Mouse (Mus musculus) embryonic facial prominence, embryonic 15.5 days (tissue): ENCODE measurements around the gene Trmt112. TPM values are rescaled to one million over a fixed set of nuclear protein-coding genes. Genes with fewer than 3 reads are reported as not detected.

Source experiments
- ATAC-seq: fragments of 200-750 bp; cut with Nextera tagmentation; 2 replicates; pipeline ENCODE4 v1.8.0; 2017; ENCODE audit warnings: low read depth, moderate TSS enrichment; ENCODE audit not compliant: insufficient number of reproducible peaks, low FRiP score, low TSS enrichment
- H3K27ac ChIP-seq: fragments of 300-500 bp; sonication (generic); replicated peaks from 2 replicates; pipeline ENCODE4 v1.5.1; 2015; ENCODE audit warnings: mild to moderate bottlenecking, inconsistent platforms
- H3K27me3 ChIP-seq: fragments of 300-500 bp; sonication (generic); 2 replicates; pipeline ENCODE4 v1.6.1; 2015; ENCODE audit warnings: inconsistent platforms
- H3K36me3 ChIP-seq: fragments of 300-500 bp; sonication (generic); 2 replicates; pipeline ENCODE4 v1.6.1; 2015; ENCODE audit warnings: mild to moderate bottlenecking, inconsistent platforms
- H3K4me1 ChIP-seq: fragments of 300-500 bp; sonication (generic); 2 replicates; pipeline ENCODE4 v1.6.1; 2015; ENCODE audit warnings: inconsistent platforms
- H3K4me2 ChIP-seq: fragments of 300-500 bp; sonication (generic); replicated peaks from 2 replicates; pipeline ENCODE4 v1.6.1; 2015; ENCODE audit warnings: mild to moderate bottlenecking, inconsistent platforms
- H3K4me3 ChIP-seq: fragments of 300-500 bp; sonication (generic); replicated peaks from 2 replicates; pipeline ENCODE4 v1.5.1; 2015; ENCODE audit warnings: mild to moderate bottlenecking, inconsistent platforms
- H3K9ac ChIP-seq: fragments of 300-500 bp; sonication (generic); 2 replicates; pipeline ENCODE4 v1.6.1; 2015; ENCODE audit warnings: inconsistent platforms
- H3K9me3 ChIP-seq: fragments of 300-500 bp; sonication (generic); replicated peaks from 2 replicates; pipeline ENCODE4 v1.6.1; 2016; ENCODE audit warnings: inconsistent platforms
- WGBS: fragments of 180-500 bp; shearing (Covaris S2); methylation state at CpG from one replicate; pipeline ENCODE4 v1.1.7; 2015; 5-methylcytosine and 5-hydroxymethylcytosine counted together
- polyA plus RNA-seq: library from polyadenylated mRNA; unstranded; fragments of >200 nt; fragmentation: Nextera tagmentation; extraction: Ambion mirVana; gene quantifications from 2 replicates; pipeline ENCODE4 v1.2.1, GENCODE M21; 2015

Gene Trmt112
- 137 and 138 TPM in 2 replicates for polyA plus RNA-seq

GRCm38 (mm10) chr19:6909507-6910289 is at the start of gene Trmt112, which contains the start of gene Prdx5:
Gene Trmt112 (plus strand): TSS chr19:6909698.
Gene Prdx5 (minus strand): TSS chr19:6910106.
- Histone ChIP-seq H3K27me3 (no peaks in the 10 kb centered on the region), H3K27ac (peak within 1 kb of the TSS; percentile 99), H3K4me1 (peaks cover 26% of the 10 kb centered on the region), H3K9ac (peak within 1 kb of the TSS; percentile 63), H3K9me3 (no peaks in the 10 kb centered on the region), H3K4me3 (peak within 1 kb of the TSS; percentile 66), H3K36me3 (peaks cover 50% of the 10 kb centered on the region), H3K4me2 (peak within 1 kb of the TSS; percentile 70)
- WGBS = under 1% methylated on average over 65 of the region's 65 CpGs
- peak; percentile 94 for ATAC-seq

GRCm38 (mm10) chr19:6859971-6860370 is 49.5 kb upstream of the Trmt112 start:
- Histone ChIP-seq H3K4me3 (no peak overlapping the region), H3K36me3 (no peaks in the 10 kb centered on the region), H3K27me3 (peaks cover 9% of the 10 kb centered on the region), H3K4me2 (no peak overlapping the region), H3K9ac (no peak overlapping the region), H3K27ac (no peak overlapping the region), H3K9me3 (no peaks in the 10 kb centered on the region), H3K4me1 (peaks cover 9% of the 10 kb centered on the region)
- 81% methylated on average over 3 of the region's 3 CpGs for WGBS
- ATAC-seq = no peak

- Histone ChIP-seq H3K4me3 (no peak overlapping the region), H3K9me3 (no peaks in the 10 kb centered on the region), H3K9ac (no peak overlapping the region), H3K36me3 (no peaks in the 10 kb centered on the region), H3K4me2 (no peak overlapping the region), H3K4me1 (peaks cover 2% of the 10 kb centered on the region), H3K27me3 (peaks cover 2% of the 10 kb centered on the region; the same call in 1 of the 2 replicates), H3K27ac (no peak overlapping the region)
- WGBS = 59% methylated on average over 6 of the region's 6 CpGs
- ATAC-seq = no peak
Measured at GRCm38 (mm10) chr19:6860706-6861105, 48.8 kb upstream of the Trmt112 start.

- no peak overlapping the region for H3K27ac ChIP-seq
- no peak overlapping the region for H3K9ac ChIP-seq
- ATAC-seq = no peak
- H3K4me2 ChIP-seq = no peak overlapping the region
- H3K4me1 ChIP-seq = no peaks in the 10 kb centered on the region; the same call in 1 of the 2 replicates
- 88% methylated on average over 4 of the region's 4 CpGs for WGBS
- no peak overlapping the region for H3K4me3 ChIP-seq
- no peaks in the 10 kb centered on the region for H3K27me3 ChIP-seq
- H3K36me3 ChIP-seq = no peaks in the 10 kb centered on the region
- no peaks in the 10 kb centered on the region for H3K9me3 ChIP-seq
Measured at GRCm38 (mm10) chr19:6861451-6861850, 48.0 kb upstream of the Trmt112 start.

GRCm38 (mm10) chr19:6869355-6869754 is 40.1 kb upstream of the Trmt112 start:
- Histone ChIP-seq H3K4me2 (peak overlapping the region; percentile 34), H3K4me3 (peak overlapping the region; percentile 15), H3K4me1 (0 out of 2 replicates have a peak, but pooled peaks cover 3% of the 10 kb centered on the region), H3K9me3 (no peaks in the 10 kb centered on the region), H3K9ac (no peak overlapping the region), H3K27me3 (no peaks in the 10 kb centered on the region), H3K27ac (no peak overlapping the region), H3K36me3 (no peaks in the 10 kb centered on the region)
- WGBS = 7% methylated on average over 5 of the region's 5 CpGs
- ATAC-seq = no peak

- Histone ChIP-seq H3K36me3 (no peaks in the 10 kb centered on the region), H3K4me1 (0 out of 2 replicates have a peak, but pooled peaks cover 3% of the 10 kb centered on the region), H3K4me2 (no peak overlapping the region), H3K9me3 (no peaks in the 10 kb centered on the region), H3K27ac (no peak overlapping the region), H3K9ac (no peak overlapping the region), H3K4me3 (no peak overlapping the region), H3K27me3 (no peaks in the 10 kb centered on the region)
- WGBS = 67% methylated on average over 5 of the region's 5 CpGs
- no peak for ATAC-seq
Measured at GRCm38 (mm10) chr19:6871574-6872271, 37.8 kb upstream of the Trmt112 start.

GRCm38 (mm10) chr19:6872701-6873100 is 36.8 kb upstream of the Trmt112 start:
- 73% methylated on average over 3 of the region's 3 CpGs for WGBS
- ATAC-seq = no peak

GRCm38 (mm10) chr19:6874257-6874656 is 35.2 kb upstream of the Trmt112 start:
- Histone ChIP-seq H3K4me3 (no peak overlapping the region), H3K27ac (no peak overlapping the region), H3K9me3 (no peaks in the 10 kb centered on the region), H3K4me1 (0 out of 2 replicates have a peak, but pooled peaks cover 2% of the 10 kb centered on the region), H3K36me3 (no peaks in the 10 kb centered on the region), H3K4me2 (no peak overlapping the region), H3K9ac (no peak overlapping the region), H3K27me3 (no peaks in the 10 kb centered on the region)
- no peak for ATAC-seq
- 75% methylated on average over 1 of the region's 1 CpGs for WGBS

More at GRCm38 (mm10) chr19:6872701-6873100, 36.8 kb upstream of the Trmt112 start:
- H3K9ac ChIP-seq = no peak overlapping the region
- H3K27ac ChIP-seq = no peak overlapping the region
- no peak overlapping the region for H3K4me3 ChIP-seq
- H3K4me1 ChIP-seq = 0 out of 2 replicates have a peak, but pooled peaks cover 3% of the 10 kb centered on the region
- H3K9me3 ChIP-seq = no peaks in the 10 kb centered on the region
- no peak overlapping the region for H3K4me2 ChIP-seq
- H3K36me3 ChIP-seq = no peaks in the 10 kb centered on the region
- no peaks in the 10 kb centered on the region for H3K27me3 ChIP-seq

GRCm38 (mm10) chr19:6875834-6876233 is 33.7 kb upstream of the Trmt112 start:
- H3K9me3 ChIP-seq = no peaks in the 10 kb centered on the region
- WGBS = 89% methylated on average over 6 of the region's 6 CpGs
- ATAC-seq = no peak
- H3K9ac ChIP-seq = no peak overlapping the region
- H3K4me1 ChIP-seq = no peaks in the 10 kb centered on the region
- H3K4me2 ChIP-seq = no peak overlapping the region
- H3K27ac ChIP-seq = no peak overlapping the region
- H3K36me3 ChIP-seq = no peaks in the 10 kb centered on the region
- no peak overlapping the region for H3K4me3 ChIP-seq
- H3K27me3 ChIP-seq = no peaks in the 10 kb centered on the region

GRCm38 (mm10) chr19:6876799-6877198 is 32.7 kb upstream of the Trmt112 start:
- no peak overlapping the region for H3K9ac ChIP-seq
- H3K4me3 ChIP-seq = no peak overlapping the region
- H3K27ac ChIP-seq = no peak overlapping the region
- no peaks in the 10 kb centered on the region for H3K36me3 ChIP-seq
- H3K4me2 ChIP-seq = no peak overlapping the region
- no peak for ATAC-seq
- H3K9me3 ChIP-seq = no peaks in the 10 kb centered on the region
- H3K27me3 ChIP-seq = no peaks in the 10 kb centered on the region
- no peaks in the 10 kb centered on the region for H3K4me1 ChIP-seq

GRCm38 (mm10) chr19:6877965-6878364 is 31.5 kb upstream of the Trmt112 start:
- no peak overlapping the region for H3K4me2 ChIP-seq
- no peak overlapping the region for H3K27ac ChIP-seq
- no peak for ATAC-seq
- no peaks in the 10 kb centered on the region for H3K4me1 ChIP-seq
- H3K36me3 ChIP-seq = no peaks in the 10 kb centered on the region
- H3K4me3 ChIP-seq = no peak overlapping the region
- WGBS = 84% methylated on average over 4 of the region's 4 CpGs
- H3K27me3 ChIP-seq = no peaks in the 10 kb centered on the region
- no peaks in the 10 kb centered on the region for H3K9me3 ChIP-seq
- no peak overlapping the region for H3K9ac ChIP-seq
